Mouse (Mus musculus): Measurements from ENCODE around the gene Napsa. TPM values are rescaled to one million over a fixed set of nuclear protein-coding genes. Genes with fewer than 3 reads are reported as not detected.

The Napsa gene
- polyA plus RNA-seq, 1 experiment from 2014 or later, result 0.33 TPM

DNA sequence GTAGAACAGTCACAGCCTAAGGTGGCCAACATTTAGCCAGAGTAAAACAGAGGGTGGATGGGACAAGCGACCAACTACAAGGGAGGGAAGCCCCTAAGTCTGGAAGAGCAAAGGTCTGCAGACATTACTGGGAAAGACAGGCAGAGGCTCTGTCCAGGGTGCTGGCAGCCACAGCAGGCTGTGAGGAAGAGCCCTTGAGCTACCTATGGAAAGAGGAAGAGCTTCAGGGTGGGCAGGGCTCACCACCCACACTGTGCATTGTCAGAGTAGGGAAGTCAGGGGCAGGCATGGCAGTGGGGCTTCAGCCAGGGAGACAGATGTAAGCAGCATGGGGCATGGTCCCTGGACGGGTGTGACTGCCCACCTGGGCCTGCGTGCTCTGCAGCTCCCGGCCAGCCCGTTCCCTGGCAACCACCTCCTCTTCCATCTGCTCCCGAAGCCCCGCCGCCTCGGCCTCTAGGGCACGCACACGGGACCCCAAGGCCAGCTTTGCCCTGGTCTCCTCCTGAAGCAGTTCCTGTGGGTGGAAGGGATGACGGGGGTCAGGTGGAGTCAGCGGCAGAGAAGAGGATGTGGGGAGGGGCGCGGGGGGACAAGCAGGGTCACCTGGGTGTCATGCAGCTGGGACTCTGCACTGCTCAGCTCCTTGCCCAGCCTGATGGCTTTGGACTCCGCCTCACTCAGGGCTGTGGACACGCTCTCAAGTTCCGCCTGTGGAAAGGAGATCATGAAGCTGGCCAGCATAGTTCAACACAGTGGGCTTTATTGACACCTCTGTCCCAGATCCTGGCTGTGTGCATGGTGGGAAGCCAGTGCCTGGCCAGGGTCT, 51.7 kb downstream of the Napsa start:
- Histone ChIP-seq H3K9ac (ENCODE audit: low read length) (no peak overlapping the region), H3K36me3 (ENCODE audit: control insufficient read depth, insufficient read depth, low read length) (no peaks in the 10 kb centered on the region), H3K27me3 (ENCODE audit: control insufficient read depth, insufficient read depth, low read length) (no peaks in the 10 kb centered on the region), H3K27ac (ENCODE audit: low read depth, low read length) (no peak overlapping the region), H3K4me2 (no peak overlapping the region), H3K9me3 (ENCODE audit: control insufficient read depth, low read length) (peaks cover 4% of the 10 kb centered on the region; the same call in 1 of the 2 replicates), H3K4me3 (ENCODE audit: low read depth, low read length) (no peak overlapping the region), H3K4me1 (ENCODE audit: control insufficient read depth, insufficient read depth, low read length) (no peaks in the 10 kb centered on the region)
- WGBS, result 51% methylated on average over 18 of the region's 18 CpGs
- DNase-seq (ENCODE audit: low spot score, missing footprints) (no peak), ATAC-seq (ENCODE audit: low FRiP score) (no peak)

- ATAC-seq (ENCODE audit: low FRiP score) (no peak), DNase-seq (ENCODE audit: low spot score, missing footprints) (no peak)
- no peak overlapping the region for H3K4me3 ChIP-seq (ENCODE audit: low read depth, low read length)
- WGBS, result 74% methylated on average over 3 of the region's 3 CpGs
- no peaks in the 10 kb centered on the region for H3K27me3 ChIP-seq (ENCODE audit: control insufficient read depth, insufficient read depth, low read length)
- H3K9ac ChIP-seq (ENCODE audit: low read length), result no peak overlapping the region
- H3K9me3 ChIP-seq (ENCODE audit: control insufficient read depth, low read length), result peaks cover 2% of the 10 kb centered on the region; the same call in 1 of the 2 replicates
- no peak overlapping the region for H3K4me2 ChIP-seq
- no peaks in the 10 kb centered on the region for H3K36me3 ChIP-seq (ENCODE audit: control insufficient read depth, insufficient read depth, low read length)
- no peak overlapping the region for H3K27ac ChIP-seq (ENCODE audit: low read depth, low read length)
- H3K4me1 ChIP-seq (ENCODE audit: control insufficient read depth, insufficient read depth, low read length), result no peaks in the 10 kb centered on the region
Observed at GRCm38 (mm10) chr7:44624543-44624826, 52.3 kb downstream of the Napsa start.

DNA sequence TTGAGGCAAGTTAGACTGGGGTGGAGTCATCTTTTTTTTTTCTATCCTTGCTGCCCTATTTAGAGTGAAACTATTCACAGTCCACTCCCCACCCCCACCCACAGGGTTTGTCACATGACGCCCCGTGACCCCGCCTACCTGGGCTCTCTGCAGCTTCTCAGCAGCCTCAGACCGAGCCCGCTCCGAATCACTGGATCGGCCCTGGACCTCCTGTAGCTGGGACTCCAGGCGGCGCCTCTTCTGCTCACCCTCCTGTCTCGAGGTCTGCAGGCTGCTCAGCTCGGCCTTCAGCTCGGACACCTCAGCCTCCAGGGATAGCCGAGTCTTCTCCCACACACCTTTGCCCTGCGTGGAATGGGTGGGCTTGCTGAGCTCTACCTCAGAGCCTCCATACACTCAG, 52.6 kb downstream of the Napsa start:
- no peaks in the 10 kb centered on the region for H3K4me1 ChIP-seq (ENCODE audit: control insufficient read depth, insufficient read depth, low read length)
- WGBS, result 59% methylated on average over 14 of the region's 14 CpGs
- no peaks in the 10 kb centered on the region for H3K27me3 ChIP-seq (ENCODE audit: control insufficient read depth, insufficient read depth, low read length)
- no peak overlapping the region for H3K4me3 ChIP-seq (ENCODE audit: low read depth, low read length)
- DNase-seq (ENCODE audit: low spot score, missing footprints) (no peak), ATAC-seq (ENCODE audit: low FRiP score) (no peak)
- no peak overlapping the region for H3K9ac ChIP-seq (ENCODE audit: low read length)
- no peak overlapping the region for H3K4me2 ChIP-seq
- no peak overlapping the region for H3K27ac ChIP-seq (ENCODE audit: low read depth, low read length)
- no peaks in the 10 kb centered on the region for H3K36me3 ChIP-seq (ENCODE audit: control insufficient read depth, insufficient read depth, low read length)
- no peaks in the 10 kb centered on the region for H3K9me3 ChIP-seq (ENCODE audit: control insufficient read depth, low read length)

DNA sequence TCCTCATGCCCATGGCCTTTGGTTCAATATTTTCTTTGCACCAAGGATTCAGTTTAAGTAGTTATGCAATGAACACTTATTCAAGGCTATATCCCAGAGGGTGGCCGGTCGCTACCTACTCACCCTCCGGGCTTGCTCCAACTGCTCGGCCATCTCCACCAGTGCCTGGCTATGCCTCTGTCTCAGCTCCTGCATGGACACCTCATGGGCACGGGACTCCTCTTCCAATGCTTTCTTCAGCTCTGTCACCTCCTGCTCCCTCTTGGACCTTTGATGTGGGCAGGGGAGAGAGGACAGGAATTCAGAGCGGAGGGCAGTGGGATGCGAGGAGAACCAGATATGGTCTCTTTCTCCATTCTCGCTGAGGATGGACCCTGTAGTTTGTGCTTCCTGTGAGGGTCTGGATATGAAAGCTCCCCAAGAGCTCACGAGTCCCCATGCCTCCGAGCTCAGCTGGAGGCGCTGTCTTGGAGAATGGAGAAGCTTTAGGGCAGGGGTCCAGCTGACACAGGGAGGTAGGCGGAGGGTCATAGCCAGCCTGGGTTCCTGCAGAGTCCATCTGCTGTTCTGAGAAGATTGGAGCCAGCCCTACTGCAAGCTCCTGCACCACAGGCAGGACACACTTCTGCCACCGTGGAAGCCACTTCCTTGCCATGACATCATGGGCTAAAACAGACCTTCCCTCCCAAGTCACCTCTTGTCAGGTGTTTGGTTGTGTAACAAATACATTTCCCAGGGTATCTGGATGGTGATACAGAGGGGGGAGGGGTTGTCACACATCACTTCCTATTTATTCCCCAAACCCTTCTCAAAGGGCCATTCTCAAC, 53.3 kb downstream of the Napsa start:
- Histone ChIP-seq H3K4me1 (ENCODE audit: control insufficient read depth, insufficient read depth, low read length) (no peaks in the 10 kb centered on the region), H3K9me3 (ENCODE audit: control insufficient read depth, low read length) (no peaks in the 10 kb centered on the region), H3K27ac (ENCODE audit: low read depth, low read length) (no peak overlapping the region), H3K4me2 (no peak overlapping the region), H3K27me3 (ENCODE audit: control insufficient read depth, insufficient read depth, low read length) (no peaks in the 10 kb centered on the region), H3K36me3 (ENCODE audit: control insufficient read depth, insufficient read depth, low read length) (no peaks in the 10 kb centered on the region), H3K9ac (ENCODE audit: low read length) (no peak overlapping the region), H3K4me3 (ENCODE audit: low read depth, low read length) (no peak overlapping the region)
- DNase-seq (ENCODE audit: low spot score, missing footprints), result no peak
- WGBS, result 91% methylated on average over 13 of the region's 13 CpGs
- no peak for ATAC-seq (ENCODE audit: low FRiP score)

GRCm38 (mm10) chr7:44626068-44626385, 53.8 kb downstream of the Napsa start:
- WGBS, result 59% methylated on average over 1 of the region's 1 CpGs
- H3K36me3 ChIP-seq (ENCODE audit: control insufficient read depth, insufficient read depth, low read length), result no peaks in the 10 kb centered on the region
- no peak overlapping the region for H3K27ac ChIP-seq (ENCODE audit: low read depth, low read length)
- no peak for DNase-seq (ENCODE audit: low spot score, missing footprints)
- no peak for ATAC-seq (ENCODE audit: low FRiP score)
- H3K9ac ChIP-seq (ENCODE audit: low read length), result no peak overlapping the region
- no peak overlapping the region for H3K4me3 ChIP-seq (ENCODE audit: low read depth, low read length)
- no peaks in the 10 kb centered on the region for H3K4me1 ChIP-seq (ENCODE audit: control insufficient read depth, insufficient read depth, low read length)
- no peak overlapping the region for H3K4me2 ChIP-seq
- no peaks in the 10 kb centered on the region for H3K9me3 ChIP-seq (ENCODE audit: control insufficient read depth, low read length)
- H3K27me3 ChIP-seq (ENCODE audit: control insufficient read depth, insufficient read depth, low read length), result no peaks in the 10 kb centered on the region

- DNase-seq (ENCODE audit: low spot score, missing footprints) (no peak), ATAC-seq (ENCODE audit: low FRiP score) (no peak)
- WGBS, result 85% methylated on average over 10 of the region's 13 CpGs
- no peak overlapping the region for H3K27ac ChIP-seq (ENCODE audit: low read depth, low read length)
- H3K27me3 ChIP-seq (ENCODE audit: control insufficient read depth, insufficient read depth, low read length), result no peaks in the 10 kb centered on the region
- no peaks in the 10 kb centered on the region for H3K9me3 ChIP-seq (ENCODE audit: control insufficient read depth, low read length)
- H3K36me3 ChIP-seq (ENCODE audit: control insufficient read depth, insufficient read depth, low read length), result no peaks in the 10 kb centered on the region
- H3K9ac ChIP-seq (ENCODE audit: low read length), result no peak overlapping the region
- no peak overlapping the region for H3K4me3 ChIP-seq (ENCODE audit: low read depth, low read length)
- H3K4me1 ChIP-seq (ENCODE audit: control insufficient read depth, insufficient read depth, low read length), result no peaks in the 10 kb centered on the region
- H3K4me2 ChIP-seq, result no peak overlapping the region
Observed at GRCm38 (mm10) chr7:44626966-44627365, 54.8 kb downstream of the Napsa start.

DNA sequence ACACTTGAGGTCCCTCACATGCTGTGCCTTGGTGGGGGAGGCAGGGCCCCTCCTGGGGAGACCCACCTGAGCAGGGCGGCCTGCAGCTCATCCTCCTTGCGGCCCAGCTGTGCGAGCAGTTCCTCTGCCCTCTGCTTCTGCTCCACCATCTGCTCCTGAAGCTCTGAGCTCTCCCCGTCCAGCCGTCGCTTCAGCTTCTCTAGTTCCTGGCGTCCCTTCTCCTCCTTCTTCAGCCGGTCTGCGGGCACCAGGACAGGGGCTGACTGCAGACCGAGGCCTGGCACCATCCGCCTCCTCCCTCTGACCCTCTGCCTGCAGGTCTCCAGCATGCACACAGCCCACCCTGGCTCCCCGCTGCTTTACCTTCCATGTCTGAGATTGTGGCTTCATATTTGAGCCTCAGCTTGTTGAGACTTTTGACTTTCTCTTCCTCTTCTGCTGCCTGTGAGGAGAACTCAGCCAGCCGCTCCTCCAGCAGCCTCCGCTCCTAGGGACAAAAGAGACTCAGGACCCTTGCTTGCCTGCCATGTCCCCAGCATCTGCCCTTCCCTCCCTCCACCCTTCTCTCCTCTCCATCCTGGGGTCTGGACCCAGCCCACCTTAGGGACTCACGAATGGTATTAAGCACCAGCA, 56.3 kb downstream of the Napsa start:
- Histone ChIP-seq H3K4me2 (no peak overlapping the region), H3K27me3 (ENCODE audit: control insufficient read depth, insufficient read depth, low read length) (no peaks in the 10 kb centered on the region), H3K4me1 (ENCODE audit: control insufficient read depth, insufficient read depth, low read length) (no peaks in the 10 kb centered on the region), H3K9ac (ENCODE audit: low read length) (no peak overlapping the region), H3K9me3 (ENCODE audit: control insufficient read depth, low read length) (no peaks in the 10 kb centered on the region), H3K27ac (ENCODE audit: low read depth, low read length) (no peak overlapping the region), H3K4me3 (ENCODE audit: low read depth, low read length) (no peak overlapping the region), H3K36me3 (ENCODE audit: control insufficient read depth, insufficient read depth, low read length) (no peaks in the 10 kb centered on the region)
- 87% methylated on average over 15 of the region's 15 CpGs for WGBS
- no peak for ATAC-seq (ENCODE audit: low FRiP score)
- DNase-seq (ENCODE audit: low spot score, missing footprints), result no peak

DNA sequence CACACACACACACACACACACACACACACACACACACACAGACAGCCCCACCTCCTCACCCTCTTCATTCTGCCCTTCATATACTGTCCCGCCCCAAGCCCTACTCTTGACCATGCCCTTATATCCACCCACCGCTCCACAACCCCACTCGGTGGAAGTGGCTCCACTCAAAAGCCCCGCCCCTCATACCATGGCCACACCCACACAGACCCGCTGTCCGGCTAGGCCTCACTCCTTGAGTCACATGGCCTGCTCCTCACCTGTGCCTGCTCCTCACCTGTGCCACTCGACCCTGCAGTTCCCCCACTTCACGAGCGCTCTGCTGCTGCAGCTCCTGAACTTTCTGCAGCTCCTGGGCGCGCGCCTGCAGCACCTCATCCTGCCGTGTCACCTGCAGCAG, 58.3 kb downstream of the Napsa start:
- 78% methylated on average over 13 of the region's 13 CpGs for WGBS

GRCm38 (mm10) chr7:44632676-44633075, 60.5 kb downstream of the Napsa start:
- no peaks in the 10 kb centered on the region for H3K27me3 ChIP-seq (ENCODE audit: control insufficient read depth, insufficient read depth, low read length)
- no peak overlapping the region for H3K4me2 ChIP-seq
- no peak overlapping the region for H3K9ac ChIP-seq (ENCODE audit: low read length)
- no peaks in the 10 kb centered on the region for H3K4me1 ChIP-seq (ENCODE audit: control insufficient read depth, insufficient read depth, low read length)
- no peaks in the 10 kb centered on the region for H3K36me3 ChIP-seq (ENCODE audit: control insufficient read depth, insufficient read depth, low read length)
- no peak for ATAC-seq (ENCODE audit: low FRiP score)
- no peaks in the 10 kb centered on the region for H3K9me3 ChIP-seq (ENCODE audit: control insufficient read depth, low read length)
- no peak for DNase-seq (ENCODE audit: low spot score, missing footprints)
- H3K27ac ChIP-seq (ENCODE audit: low read depth, low read length), result no peak overlapping the region
- no peak overlapping the region for H3K4me3 ChIP-seq (ENCODE audit: low read depth, low read length)
- WGBS, result 30% methylated on average over 13 of the region's 13 CpGs

More for the DNA sequence above, 58.3 kb downstream of the Napsa start:
- Histone ChIP-seq H3K4me1 (ENCODE audit: control insufficient read depth, insufficient read depth, low read length) (no peaks in the 10 kb centered on the region), H3K27me3 (ENCODE audit: control insufficient read depth, insufficient read depth, low read length) (no peaks in the 10 kb centered on the region), H3K4me2 (no peak overlapping the region), H3K27ac (ENCODE audit: low read depth, low read length) (no peak overlapping the region), H3K9me3 (ENCODE audit: control insufficient read depth, low read length) (no peaks in the 10 kb centered on the region), H3K4me3 (ENCODE audit: low read depth, low read length) (no peak overlapping the region), H3K36me3 (ENCODE audit: control insufficient read depth, insufficient read depth, low read length) (no peaks in the 10 kb centered on the region), H3K9ac (ENCODE audit: low read length) (no peak overlapping the region)
- ATAC-seq (ENCODE audit: low FRiP score) (no peak), DNase-seq (ENCODE audit: low spot score, missing footprints) (no peak)

Measured in midbrain, embryonic 11.5 days (tissue).